11 mouse cellular contexts compared by ENCODE assay signal in the genomic region with DNA sequence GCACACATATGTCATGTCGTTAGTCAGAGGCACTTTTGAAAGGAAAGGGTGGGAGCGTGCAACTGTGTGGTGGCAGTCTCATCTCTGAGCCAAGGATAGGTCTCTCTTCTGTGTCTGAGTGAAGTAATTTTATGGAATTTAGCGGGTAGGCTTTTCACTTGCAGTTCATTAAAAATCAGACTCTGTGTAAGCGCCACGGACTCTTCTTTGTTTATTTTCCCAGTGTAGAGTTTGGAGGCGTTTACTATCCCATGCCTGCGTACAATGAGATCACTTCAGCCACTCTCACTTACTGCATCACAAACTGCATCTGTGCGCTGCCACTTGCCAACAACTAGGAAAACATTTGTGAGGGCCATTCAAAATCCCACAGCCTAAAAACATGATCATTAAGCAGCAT. TPM values are rescaled to one million over a fixed set of nuclear protein-coding genes. Genes with fewer than 3 reads are reported as not detected.
A peak's percentile ranks its signal among the peaks of the same experiment; 100 is the strongest.
DNase-seq lines count a peak whose midpoint lies in the region; ATAC-seq lines count a peak whose summit lies in the region.
"Had no signal": no experiment of that assay in that cellular context is flagged by ENCODE, and none has a peak within 500 bp of the region (broad histone marks: within the 10 kb centered on the region; RNA-seq: fewer than 3 reads in every experiment).

No protein-coding gene starts in this region.

- H3K36me3 ChIP-seq in hindbrain, embryonic 15.5 days = no peaks in the 10 kb centered on the region
- no peaks in the 10 kb centered on the region for H3K36me3 ChIP-seq in hindbrain, embryonic 10.5 days

- H3K9ac ChIP-seq in hindbrain, embryonic 15.5 days = no peak overlapping the region

- H3K4me1 ChIP-seq in hindbrain, embryonic 15.5 days (replicated peaks) = 0 out of 2 replicates have a peak, but pooled peaks cover 7% of the 10 kb centered on the region
- no peaks in the 10 kb centered on the region for H3K4me1 ChIP-seq in hindbrain, embryonic 10.5 days (replicated peaks)

- no peak for ATAC-seq in hindbrain, embryonic 15.5 days (ENCODE audit: low FRiP score, low read depth)
- ATAC-seq in megakaryocyte, adult 5-6 weeks (ENCODE audit: poor library complexity, severe bottlenecking) = no peak

- peak overlapping the region; percentile 32 for H3K4me2 ChIP-seq in hindbrain, embryonic 15.5 days

- no peak overlapping the region for H3K4me3 ChIP-seq in hindbrain, embryonic 15.5 days
- H3K4me3 ChIP-seq in hindbrain, embryonic 10.5 days = no peak overlapping the region

- no peaks in the 10 kb centered on the region for H3K9me3 ChIP-seq in hindbrain, embryonic 15.5 days
- H3K9me3 ChIP-seq in hindbrain, embryonic 10.5 days = no peaks in the 10 kb centered on the region

- no peaks in the 10 kb centered on the region for H3K27me3 ChIP-seq in hindbrain, embryonic 15.5 days
- no peaks in the 10 kb centered on the region for H3K27me3 ChIP-seq in hindbrain, embryonic 10.5 days (ENCODE audit: insufficient read depth, poor library complexity, severe bottlenecking)

- no peak for DNase-seq in hindbrain, embryonic 10.5 days (ENCODE audit: low spot score)
- DNase-seq in right cerebral cortex, adult 18-20 months = peak; percentile 17
- DNase-seq in right cerebral cortex, postnatal 36 days (ENCODE audit: low spot score in 2 of 2) = no peak
- DNase-seq in layer of hippocampus, adult 8-10 months (ENCODE audit: low spot score in 2 of 2) = peak; percentile 29 to 39
- no peak for DNase-seq in spleen, adult 12 weeks (ENCODE audit: low spot score)
- DNase-seq in kidney, postnatal 14 days = no peak
- DNase-seq: adrenal gland, adult 8-10 months; cerebellum, adult 11-12 months; heart, adult 11 months had no signal

- WGBS in hindbrain, embryonic 15.5 days = 55% methylated on average over 8 of the region's 8 CpGs
- WGBS in hindbrain, embryonic 10.5 days = 83% methylated on average over 8 of the region's 8 CpGs

- H3K27ac ChIP-seq in hindbrain, embryonic 15.5 days (replicated peaks) = no peak overlapping the region
- H3K27ac ChIP-seq in hindbrain, embryonic 10.5 days = no peak overlapping the region

RNA-seq across cellular contexts. Expression of gene 0610040J01Rik, which starts 44.7 kb away (rescaled TPM):
- polyA plus RNA-seq in hindbrain, embryonic 15.5 days (2015; fragmentation: Nextera tagmentation; extraction: Ambion mirVana) = 2.8 and 3.6 TPM in 2 replicates
- polyA plus RNA-seq in hindbrain, embryonic 10.5 days (2016; fragmentation: Nextera tagmentation; extraction: Ambion mirVana) = 3.3 and 3.8 TPM in 2 replicates
- total RNA-seq in layer of hippocampus, adult 8-10 months (2022) = 1 to 10 TPM; 3.5 to 5.6 (median 4.5) TPM
- total RNA-seq in megakaryocyte, adult 5-6 weeks (2015) = 6.4 and 7.5 TPM in 2 replicates
- total RNA-seq in megakaryocyte, adult 5-6 weeks (2017) = 4.1 and 4.9 TPM in 2 replicates

Comparison
In these comparisons a context has a peak if more than half of its experiments do, and no peak if none do; other contexts are left out.
1. DNase-seq: peak in right cerebral cortex, adult 18-20 months (single experiment) and layer of hippocampus, adult 8-10 months (2 of 2); none in hindbrain, embryonic 10.5 days (single experiment), right cerebral cortex, postnatal 36 days (0 of 2), spleen, adult 12 weeks (single experiment) and kidney, postnatal 14 days (single experiment).